Mouse (Mus musculus) heart, postnatal 36 days (tissue): ENCODE results near the gene Rufy3. TPM values are rescaled to one million over a fixed set of nuclear protein-coding genes. Genes with fewer than 3 reads are reported as not detected.

Experiments
- DNase-seq, 2 experiments: peaks; one replicate each; pipeline ENCODE4 v3.0.0; 2021 to 2022
- intact Hi-C: fragments of 180-260 bp; cut with DNase I; formaldehyde crosslinking; loops from one replicate; pipeline ENCODE4 v1.15.1; 2025
- total RNA-seq, 2 experiments: library from RNA; stranded (reverse); gene quantifications; 2 replicates each; pipeline ENCODE4 v1.2.3; 2021

Gene Rufy3
- total RNA-seq, 2 experiments from 2014 or later = 13.6 to 14.1 TPM

DNA sequence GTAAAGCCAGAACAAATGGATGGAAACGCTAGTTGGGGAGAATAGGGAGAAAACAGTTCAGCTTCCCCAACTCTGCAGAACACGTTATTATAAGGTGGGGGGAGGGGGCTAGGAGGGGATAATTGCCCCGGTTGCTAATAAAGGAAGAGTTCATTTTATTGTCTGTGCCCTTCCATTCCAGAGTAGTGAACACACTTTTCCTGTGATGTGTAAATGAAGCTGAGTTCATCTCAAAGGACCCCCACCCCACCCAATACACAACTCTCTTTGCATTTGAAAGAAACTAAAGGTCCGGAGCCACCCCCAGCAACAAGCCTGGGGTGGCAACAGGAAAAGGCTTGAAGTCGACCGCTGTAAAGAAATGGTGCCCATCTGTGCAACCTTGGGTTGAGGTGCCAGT lies 114.5 kb downstream of the Rufy3 start:
- intact Hi-C loops = loop anchor here (5.0 kb wide), 2 partner anchors 88 to 112 kb away; partner anchors contain the start of gene Rufy3
- DNase-seq = no peak

- no peak for DNase-seq
- intact Hi-C loops = no loop called here
Observed at GRCm38 (mm10) chr5:88680567-88680966, 115.7 kb downstream of the Rufy3 start.

DNA sequence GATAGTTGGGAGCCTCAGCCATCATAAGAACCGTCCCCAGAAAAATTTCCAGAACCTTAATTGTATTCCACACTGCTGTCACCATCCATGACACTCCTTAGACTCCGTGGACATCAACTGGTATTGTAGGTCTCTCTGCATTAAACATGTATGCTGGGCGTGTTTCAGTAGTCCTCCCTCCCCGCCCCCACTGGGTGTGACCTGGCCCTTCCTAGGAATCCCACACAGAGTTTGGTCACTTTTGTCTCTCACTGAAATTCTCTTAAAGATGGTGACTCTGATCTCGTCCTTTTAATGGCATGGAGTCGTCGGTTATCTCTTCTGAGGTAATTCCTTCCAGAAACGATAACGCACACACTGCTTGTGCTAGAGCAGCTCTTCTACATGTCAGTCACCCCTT lies 118.9 kb downstream of the Rufy3 start:
- intact Hi-C loops = no loop called here

DNA sequence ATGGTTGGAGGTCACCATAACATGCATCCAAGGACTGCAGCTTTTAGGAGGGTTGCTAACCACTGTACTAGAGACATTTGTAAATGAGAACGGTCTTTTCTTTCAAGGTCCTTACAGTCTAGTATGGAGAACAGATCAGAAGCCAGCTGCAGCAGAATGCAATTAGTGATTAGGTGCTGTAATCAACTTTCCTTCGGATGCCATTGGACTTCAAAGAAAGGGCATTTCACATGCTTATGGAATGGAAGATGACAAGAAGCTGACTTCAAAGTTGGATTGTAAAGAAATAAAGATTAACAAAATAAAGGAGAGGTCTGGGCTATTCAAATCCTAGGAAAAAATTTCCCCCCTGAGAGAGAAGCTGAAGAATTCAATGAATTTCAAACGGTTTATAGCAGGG lies 119.4 kb downstream of the Rufy3 start:
- intact Hi-C loops = no loop called here
- no peak for DNase-seq

More for the DNA sequence above, 118.9 kb downstream of the Rufy3 start:
- no peak for DNase-seq

DNA sequence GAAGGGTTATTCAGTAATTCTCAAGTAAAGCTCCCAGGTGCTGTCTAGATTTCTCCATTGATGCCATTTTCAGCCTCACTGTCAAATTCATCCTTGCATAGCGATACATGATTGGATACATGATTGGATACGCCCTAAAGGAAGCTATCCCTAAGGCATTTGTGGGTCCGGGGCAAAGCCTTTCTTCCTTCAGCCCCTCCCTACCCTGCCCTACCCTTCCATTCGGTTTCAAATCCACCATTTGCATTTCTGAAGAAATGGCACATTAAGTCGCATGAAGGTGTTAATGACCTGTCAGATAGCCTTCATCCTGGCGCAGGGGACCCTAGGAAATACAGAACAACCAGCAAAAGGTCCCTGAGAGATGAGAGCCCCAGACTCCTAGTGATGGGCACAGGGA lies 120.5 kb downstream of the Rufy3 start:
- DNase-seq = no peak
- intact Hi-C loops = loop anchor here (5.0 kb wide), 1 partner anchor 702 kb away; no protein-coding TSS in a partner anchor

GRCm38 (mm10) chr5:88685745-88686299 lies 121.0 kb downstream of the Rufy3 start:
- intact Hi-C loops = loop anchor here (5.0 kb wide), 1 partner anchor 701 kb away; no protein-coding TSS in a partner anchor
- DNase-seq = no peak

DNA sequence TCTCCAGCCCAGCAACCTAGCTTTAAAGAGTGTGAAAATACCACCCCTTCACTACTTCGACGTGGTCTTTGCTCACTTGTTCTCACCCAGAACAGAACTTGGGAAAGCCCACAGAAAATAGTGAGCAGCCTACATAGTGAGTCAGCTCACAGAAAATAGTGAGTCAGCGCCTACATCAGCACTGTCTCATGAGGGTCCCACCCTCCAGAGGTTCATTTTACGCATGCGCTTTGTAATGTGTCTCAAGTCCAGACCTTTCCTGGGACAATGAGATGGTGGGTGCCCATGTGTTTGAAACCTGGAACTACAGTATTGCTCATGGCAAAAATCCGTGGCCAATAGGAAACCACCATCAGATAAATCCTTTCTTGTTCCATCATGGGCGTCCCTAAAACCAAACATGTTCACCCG lies 123.2 kb downstream of the Rufy3 start:
- DNase-seq = no peak
- intact Hi-C loops = loop anchor here (5.0 kb wide), 1 partner anchor 699 kb away; no protein-coding TSS in a partner anchor

- DNase-seq = no peak
- intact Hi-C loops = loop anchor here (5.0 kb wide), 1 partner anchor 699 kb away; no protein-coding TSS in a partner anchor
Observed at GRCm38 (mm10) chr5:88688583-88689187, 123.8 kb downstream of the Rufy3 start.

GRCm38 (mm10) chr5:88689279-88689938 lies 124.6 kb downstream of the Rufy3 start:
- intact Hi-C loops = loop anchor here (5.0 kb wide), 1 partner anchor 698 kb away; no protein-coding TSS in a partner anchor
- DNase-seq = no peak

GRCm38 (mm10) chr5:88690681-88691505 lies 126.1 kb downstream of the Rufy3 start:
- intact Hi-C loops = no loop called here
- no peak for DNase-seq

GRCm38 (mm10) chr5:88691506-88692095 lies 126.8 kb downstream of the Rufy3 start:
- DNase-seq = no peak
- intact Hi-C loops = no loop called here

- no peak for DNase-seq
- intact Hi-C loops = no loop called here
Observed at GRCm38 (mm10) chr5:88692586-88692985, 127.7 kb downstream of the Rufy3 start.

DNA sequence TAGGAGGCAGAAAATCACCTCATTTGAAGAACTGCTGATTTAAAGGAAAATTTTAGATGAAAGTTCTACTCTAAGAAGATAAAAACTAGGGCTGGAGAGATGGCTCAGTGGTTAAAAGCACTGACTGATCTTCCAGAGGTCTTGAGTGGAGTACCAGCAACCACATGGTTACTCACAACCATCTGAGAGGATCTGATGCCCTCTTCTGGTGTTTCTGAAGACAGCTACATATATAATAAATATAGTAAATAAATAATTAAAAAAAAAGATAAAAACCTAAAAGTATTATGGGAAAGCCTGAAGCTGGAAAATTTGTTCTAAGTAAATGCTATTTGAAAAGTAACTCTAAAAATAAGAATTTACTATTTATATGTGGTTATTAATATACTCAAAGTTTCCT lies 128.2 kb downstream of the Rufy3 start:
- intact Hi-C loops = no loop called here
- no peak for DNase-seq

GRCm38 (mm10) chr5:88697291-88697690 lies 132.5 kb downstream of the Rufy3 start:
- intact Hi-C loops = no loop called here
- no peak for DNase-seq

DNA sequence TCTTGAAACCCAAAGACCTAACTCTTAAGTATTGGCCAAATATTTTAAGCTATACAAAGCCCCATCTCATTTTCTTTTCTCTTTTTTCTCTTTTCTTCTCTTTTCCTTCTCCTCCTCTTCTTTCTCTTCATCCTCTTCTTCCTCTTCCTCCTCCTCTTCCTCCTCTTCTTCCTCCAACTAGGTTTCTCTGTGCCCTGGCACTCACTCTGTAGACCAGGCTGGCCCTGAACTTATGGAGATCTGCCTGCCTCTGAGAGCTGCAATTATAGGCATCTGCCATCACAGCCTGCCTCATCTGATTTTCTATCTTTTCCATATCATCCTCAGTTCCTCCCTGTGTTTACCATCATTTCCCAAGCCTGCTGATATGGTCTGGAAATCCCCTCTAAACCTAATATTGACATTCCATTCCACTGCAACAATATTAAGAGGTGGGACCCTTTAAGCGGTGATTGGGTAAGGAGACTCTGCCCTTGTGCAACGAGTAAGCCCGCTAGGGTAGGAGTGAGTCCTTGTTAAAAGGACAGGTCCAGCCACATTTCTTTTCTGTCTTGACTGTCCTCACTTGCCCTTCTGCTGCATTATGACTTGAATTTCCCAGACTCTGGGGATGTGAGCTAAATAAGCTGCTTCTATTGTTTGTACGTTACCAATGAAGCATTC lies 134.5 kb downstream of the Rufy3 start:
- intact Hi-C loops = no loop called here
- no peak for DNase-seq

Other genes with a start within 250 kb of the Rufy3 start
- gene Prol1, start 247.7 kb upstream of the Rufy3 start, total RNA-seq = not detected
- gene Amtn, start 188.9 kb upstream of the Rufy3 start, total RNA-seq = not detected
- gene Ambn, start 109.0 kb upstream of the Rufy3 start, total RNA-seq = not detected
- not detected for gene Enam, start 77.1 kb upstream of the Rufy3 start, total RNA-seq
- gene Jchain, start 37.1 kb upstream of the Rufy3 start, total RNA-seq = under 1 TPM in 1 of 2 experiments, not detected in 1; 0.38 TPM
- gene Utp3, start 10.6 kb upstream of the Rufy3 start, total RNA-seq = 10 to 100 TPM; 23.3 TPM
- 100 to 1,000 TPM; 208 to 215 TPM for gene Grsf1, start 111.1 kb downstream of the Rufy3 start, total RNA-seq
- gene Mob1b, start 155.8 kb downstream of the Rufy3 start, total RNA-seq = 10 to 100 TPM; 24.0 to 26.8 TPM
- 1 to 10 TPM; 2.8 to 3.3 TPM for gene Dck, start 200.0 kb downstream of the Rufy3 start, total RNA-seq